Mouse (Mus musculus) C2C12 (cell line): ENCODE measurements at regions not wholly inside any gene's neighbourhood (a gene's known extent, or its start where the extent isn't known, plus 50 kb on each side); places are given as distances from the start of the nearest gene placed in this dataset.

Experiments
- H3K27me3 ChIP-seq: one replicate; pipeline ENCODE4 v1.6.1; 2011; ENCODE audit not compliant: control insufficient read depth, insufficient read depth, insufficient read length
- H3K36me3 ChIP-seq: one replicate; pipeline ENCODE4 v1.6.1; 2011; ENCODE audit not compliant: control insufficient read depth, insufficient read depth
- H3K4me3 ChIP-seq: one replicate; pipeline ENCODE4 v1.5.1; 2011; ENCODE audit warnings: mild to moderate bottlenecking, control low read depth; ENCODE audit not compliant: poor library complexity, insufficient read depth, severe bottlenecking
- H3K79me2 ChIP-seq: one replicate; pipeline ENCODE4 v1.6.1; 2011; ENCODE audit not compliant: control insufficient read depth, insufficient read depth
- H3K79me3 ChIP-seq: one replicate; pipeline ENCODE4 v1.6.1; 2011; ENCODE audit warnings: low read depth, control low read depth
- H3ac ChIP-seq: one replicate; pipeline ENCODE3; 2011; ENCODE audit warnings: low read depth; ENCODE audit not compliant: control insufficient read depth, insufficient read length
- CEBPB ChIP-seq: IDR thresholded peaks from one replicate; pipeline ENCODE4 v1.6.1; 2011; ENCODE audit warnings: low read depth, mild to moderate bottlenecking, control low read depth, moderate library complexity
- CTCF ChIP-seq: IDR thresholded peaks from one replicate; pipeline ENCODE4 v1.5.1; 2011; ENCODE audit not compliant: control insufficient read depth, insufficient read depth, insufficient read length
- FOSL1 ChIP-seq: IDR thresholded peaks from one replicate; pipeline ENCODE4 v1.8.0; 2011; ENCODE audit warnings: mild to moderate bottlenecking, low read length; ENCODE audit not compliant: poor library complexity, insufficient read depth, severe bottlenecking
- MAX ChIP-seq: IDR thresholded peaks from one replicate; pipeline ENCODE4 v1.6.1; 2011; ENCODE audit warnings: mild to moderate bottlenecking, control low read depth
- MYOD1 ChIP-seq: IDR thresholded peaks from one replicate; pipeline ENCODE4 v1.6.1; 2011; ENCODE audit warnings: low read depth; ENCODE audit not compliant: control insufficient read depth, insufficient read length
- MYOG ChIP-seq: IDR thresholded peaks from one replicate; pipeline ENCODE4 v1.6.1; 2011; ENCODE audit not compliant: control insufficient read depth, insufficient read length; ENCODE audit errors: extremely low read depth
- USF1 ChIP-seq: IDR thresholded peaks from one replicate; pipeline ENCODE4 v1.6.1; 2011; ENCODE audit warnings: low read depth, mild to moderate bottlenecking, control low read depth, moderate library complexity

- Histone ChIP-seq H3K4me3 (no peak overlapping the region), H3K79me2 (no peaks in the 10 kb centered on the region), H3K36me3 (no peaks in the 10 kb centered on the region), H3K27me3 (no peaks in the 10 kb centered on the region), H3ac (no peak overlapping the region), H3K79me3 (no peaks in the 10 kb centered on the region)
- no peak for TF ChIP-seq MAX
- no peak for TF ChIP-seq CTCF
These were observed 109.2 kb upstream of the Pappa start for GRCm38 (mm10) chr4:65014790-65015189.

DNA sequence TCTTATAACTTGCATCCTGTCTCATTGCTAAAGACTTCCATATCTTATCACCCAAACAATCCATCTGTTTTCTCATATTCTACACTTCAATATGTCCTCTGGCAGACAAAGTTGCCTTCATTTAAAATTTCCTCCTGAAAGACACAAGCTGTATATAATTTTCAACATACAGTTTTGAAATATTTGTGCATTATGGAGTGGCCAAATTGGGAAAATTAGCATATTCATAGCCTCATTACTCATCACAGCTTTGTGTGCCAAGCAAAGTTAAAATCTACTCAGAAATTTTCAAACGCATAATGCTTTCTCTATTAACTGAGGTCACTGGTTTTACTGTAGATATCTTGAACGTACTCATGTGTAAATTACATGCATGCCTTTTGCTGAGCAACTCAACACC, 104.5 kb upstream of the Pappa start:
- TF ChIP-seq CEBPB: no peak
- no peak for TF ChIP-seq CTCF
- TF ChIP-seq USF1: no peak
- no peak for TF ChIP-seq MYOG
- TF ChIP-seq MAX: no peak
- no peak for TF ChIP-seq FOSL1
- TF ChIP-seq MYOD1: no peak
- Histone ChIP-seq H3K36me3 (no peaks in the 10 kb centered on the region), H3K79me2 (no peaks in the 10 kb centered on the region), H3ac (no peak overlapping the region), H3K79me3 (no peaks in the 10 kb centered on the region), H3K4me3 (no peak overlapping the region), H3K27me3 (no peaks in the 10 kb centered on the region)

DNA sequence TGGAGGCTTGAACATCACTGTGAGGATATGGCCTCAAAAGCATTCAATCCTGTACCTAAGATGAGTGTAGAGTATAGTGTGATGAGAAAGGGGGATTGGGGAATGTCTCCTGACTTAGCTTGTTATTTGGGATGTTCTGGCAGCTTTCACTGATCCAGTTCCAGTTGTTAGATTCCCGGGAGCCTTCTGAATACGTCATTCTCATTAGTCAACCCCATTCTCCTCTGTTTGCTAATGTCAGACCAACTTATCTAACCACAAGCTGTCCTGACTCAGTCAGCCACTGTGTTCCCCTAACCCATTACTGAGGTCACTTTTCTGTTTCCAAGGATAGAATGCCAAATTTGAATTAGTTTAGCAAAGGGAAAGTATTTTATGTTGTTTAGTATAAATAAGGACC, 70.6 kb upstream of the Pappa start:
- H3K4me3 ChIP-seq: no peak overlapping the region
- H3ac ChIP-seq: no peak overlapping the region
- H3K79me2 ChIP-seq: no peaks in the 10 kb centered on the region
- H3K79me3 ChIP-seq: no peaks in the 10 kb centered on the region
- no peaks in the 10 kb centered on the region for H3K27me3 ChIP-seq
- H3K36me3 ChIP-seq: no peaks in the 10 kb centered on the region
- TF ChIP-seq MYOD1 (peak; percentile 46), FOSL1 (peak; percentile 18), USF1 (no peak)
